Mouse (Mus musculus) T-helper 1 cell (primary cell): Measurements from ENCODE around the gene Gm9913.

Source experiments
- in situ Hi-C: fragments of 300-600 bp; cut with MboI, MseI; formaldehyde crosslinking; loops from one replicate; pipeline ENCODE4 v1.15.1; 2025; ENCODE audit warnings: high pct_unique_total_duplicates

The Gm9913 gene

GRCm38 (mm10) chr2:125555830-125556229, 50.9 kb downstream of the Gm9913 start:
- in situ Hi-C loops, result loop anchor here (5.0 kb wide), 1 partner anchor 256 kb away; no protein-coding TSS in a partner anchor
